Mouse (Mus musculus) intestine, embryonic 14.5 days (tissue): ENCODE results near the gene Sgtb. TPM values are rescaled to one million over a fixed set of nuclear protein-coding genes. Genes with fewer than 3 reads are reported as not detected.

Experiments
- ATAC-seq: fragments of 200-750 bp; cut with Nextera tagmentation; replicated peaks from 2 replicates; pipeline ENCODE4 v1.8.0; 2017; ENCODE audit warnings: low read depth, moderate number of reproducible peaks, moderate TSS enrichment, moderate library complexity; ENCODE audit not compliant: low FRiP score, low TSS enrichment
- DNase-seq: peaks from one replicate; pipeline ENCODE4 v3.0.0-alpha.2; 2018; ENCODE audit warnings: low spot score
- H3K27ac ChIP-seq: fragments of 300-500 bp; sonication (generic); 2 replicates; pipeline ENCODE4 v1.5.1; 2014; ENCODE audit warnings: low read depth, mild to moderate bottlenecking, control low read depth
- H3K27me3 ChIP-seq: fragments of 300-500 bp; sonication (generic); replicated peaks from 2 replicates; pipeline ENCODE4 v1.6.1; 2014; ENCODE audit warnings: low read length, control low read depth; ENCODE audit not compliant: control insufficient read depth, insufficient read depth
- H3K36me3 ChIP-seq: fragments of 300-500 bp; sonication (generic); 2 replicates; pipeline ENCODE4 v1.6.1; 2014; ENCODE audit warnings: low read length, control low read depth; ENCODE audit not compliant: control insufficient read depth, insufficient read depth
- H3K4me1 ChIP-seq: fragments of 300-500 bp; sonication (generic); replicated peaks from 2 replicates; pipeline ENCODE4 v1.6.1; 2014; ENCODE audit warnings: low read length, control low read depth, mixed read lengths; ENCODE audit not compliant: control insufficient read depth, insufficient read depth
- H3K4me2 ChIP-seq: fragments of 300-500 bp; sonication (generic); 2 replicates; pipeline ENCODE4 v1.6.1; 2014; ENCODE audit warnings: low read length
- H3K4me3 ChIP-seq: fragments of 300-500 bp; sonication (generic); 2 replicates; pipeline ENCODE4 v1.5.1; 2014; ENCODE audit warnings: low read depth, low read length, control low read depth, mixed read lengths
- H3K9ac ChIP-seq: fragments of 300-500 bp; sonication (generic); 2 replicates; pipeline ENCODE4 v1.6.1; 2014; ENCODE audit warnings: mild to moderate bottlenecking, low read length
- H3K9me3 ChIP-seq: fragments of 300-500 bp; sonication (generic); 2 replicates; pipeline ENCODE4 v1.6.1; 2016; ENCODE audit warnings: low read length, control low read depth; ENCODE audit not compliant: control insufficient read depth
- WGBS: fragments of 180-500 bp; shearing (Covaris S2); extraction: QIAGEN DNeasy Blood & Tissue Kit; methylation state at CpG from one replicate; pipeline ENCODE4 v1.1.7; 2014; 5-methylcytosine and 5-hydroxymethylcytosine counted together
- polyA plus RNA-seq: library from polyadenylated mRNA; unstranded; fragments of >200 nt; fragmentation: Nextera tagmentation; extraction: Ambion mirVana; gene quantifications from 2 replicates; pipeline ENCODE4 v1.2.1, GENCODE M21; 2014

Sgtb gene
- polyA plus RNA-seq, 1 experiment from 2014 or later = 5.0 TPM

GRCm38 (mm10) chr13:104114827-104115226 is 5.3 kb downstream of the Sgtb start:
- H3K9ac ChIP-seq = no peak overlapping the region
- no peaks in the 10 kb centered on the region for H3K4me1 ChIP-seq
- no peak overlapping the region for H3K27ac ChIP-seq
- no peaks in the 10 kb centered on the region for H3K9me3 ChIP-seq
- DNase-seq = no peak
- no peaks in the 10 kb centered on the region for H3K27me3 ChIP-seq
- 90% methylated on average over 2 of the region's 2 CpGs for WGBS
- peaks cover 19% of the 10 kb centered on the region for H3K36me3 ChIP-seq
- H3K4me3 ChIP-seq = no peak overlapping the region
- no peak for ATAC-seq
- H3K4me2 ChIP-seq = no peak overlapping the region

- Histone ChIP-seq H3K9ac (no peak overlapping the region), H3K4me3 (no peak overlapping the region), H3K4me1 (0 out of 2 replicates have a peak, but pooled peaks cover 3% of the 10 kb centered on the region), H3K9me3 (no peaks in the 10 kb centered on the region), H3K36me3 (peaks cover 16% of the 10 kb centered on the region; the same call in 1 of the 2 replicates), H3K27me3 (no peaks in the 10 kb centered on the region), H3K27ac (no peak overlapping the region; the same call in 1 of the 2 replicates), H3K4me2 (peak overlapping the region; percentile 18; the same call in 1 of the 2 replicates)
- ATAC-seq = no peak
- no peak for DNase-seq
- 44% methylated on average over 17 of the region's 17 CpGs for WGBS
These were observed 12.7 kb downstream of the Sgtb start for GRCm38 (mm10) chr13:104122078-104122840.

GRCm38 (mm10) chr13:104123662-104124381 is 14.3 kb downstream of the Sgtb start:
- Histone ChIP-seq H3K4me1 (0 out of 2 replicates have a peak, but pooled peaks cover 3% of the 10 kb centered on the region), H3K9ac (no peak overlapping the region), H3K36me3 (peaks cover 9% of the 10 kb centered on the region; the same call in 1 of the 2 replicates), H3K27me3 (no peaks in the 10 kb centered on the region), H3K4me2 (no peak overlapping the region), H3K9me3 (no peaks in the 10 kb centered on the region), H3K27ac (no peak overlapping the region), H3K4me3 (no peak overlapping the region)
- no peak for DNase-seq
- WGBS = 88% methylated on average over 20 of the region's 20 CpGs
- ATAC-seq = no peak

- H3K27ac ChIP-seq = no peak overlapping the region
- no peaks in the 10 kb centered on the region for H3K27me3 ChIP-seq
- no peaks in the 10 kb centered on the region for H3K4me1 ChIP-seq
- 85% methylated on average over 2 of the region's 2 CpGs for WGBS
- H3K36me3 ChIP-seq = 0 out of 2 replicates have a peak, but pooled peaks cover 11% of the 10 kb centered on the region
- ATAC-seq (no peak), DNase-seq (no peak)
- no peak overlapping the region for H3K4me2 ChIP-seq
- H3K9ac ChIP-seq = no peak overlapping the region
- H3K9me3 ChIP-seq = no peaks in the 10 kb centered on the region
- no peak overlapping the region for H3K4me3 ChIP-seq
These were observed 23.0 kb downstream of the Sgtb start for GRCm38 (mm10) chr13:104132561-104132960.

- Histone ChIP-seq H3K9me3 (no peaks in the 10 kb centered on the region), H3K36me3 (0 out of 2 replicates have a peak, but pooled peaks cover 15% of the 10 kb centered on the region), H3K27me3 (no peaks in the 10 kb centered on the region), H3K4me3 (no peak overlapping the region), H3K27ac (no peak overlapping the region), H3K9ac (no peak overlapping the region), H3K4me1 (no peaks in the 10 kb centered on the region), H3K4me2 (no peak overlapping the region)
- 80% methylated on average over 4 of the region's 4 CpGs for WGBS
- DNase-seq (no peak), ATAC-seq (no peak)
These were observed 25.1 kb downstream of the Sgtb start for GRCm38 (mm10) chr13:104134510-104135085.

- H3K9me3 ChIP-seq = no peaks in the 10 kb centered on the region
- 0 out of 2 replicates have a peak, but pooled peaks cover 3% of the 10 kb centered on the region for H3K4me1 ChIP-seq
- H3K4me2 ChIP-seq = peak overlapping the region; percentile 18; the same call in 1 of the 2 replicates
- no peak overlapping the region for H3K27ac ChIP-seq
- DNase-seq = peak; percentile 87
- H3K4me3 ChIP-seq = no peak overlapping the region
- H3K9ac ChIP-seq = no peak overlapping the region
- WGBS = 35% methylated on average over 13 of the region's 13 CpGs
- H3K36me3 ChIP-seq = peaks cover 44% of the 10 kb centered on the region
- H3K27me3 ChIP-seq = no peaks in the 10 kb centered on the region
- peak; percentile 57; the same call in 1 of the 2 replicates for ATAC-seq
These were observed 30.0 kb downstream of the Sgtb start for GRCm38 (mm10) chr13:104139369-104140209.

GRCm38 (mm10) chr13:104144871-104145270 is 35.3 kb downstream of the Sgtb start:
- no peak overlapping the region for H3K27ac ChIP-seq
- ATAC-seq (no peak), DNase-seq (no peak)
- H3K36me3 ChIP-seq = peaks cover 87% of the 10 kb centered on the region
- 0 out of 2 replicates have a peak, but pooled peaks cover under 1% of the 10 kb centered on the region for H3K4me1 ChIP-seq
- H3K9ac ChIP-seq = no peak overlapping the region
- no peaks in the 10 kb centered on the region for H3K9me3 ChIP-seq
- H3K4me2 ChIP-seq = no peak overlapping the region
- H3K27me3 ChIP-seq = no peaks in the 10 kb centered on the region
- H3K4me3 ChIP-seq = no peak overlapping the region
- WGBS = 81% methylated on average over 9 of the region's 9 CpGs

- no peak for ATAC-seq
- Histone ChIP-seq H3K4me2 (no peak overlapping the region), H3K9ac (no peak overlapping the region), H3K36me3 (peaks cover 82% of the 10 kb centered on the region), H3K4me1 (no peaks in the 10 kb centered on the region), H3K27me3 (no peaks in the 10 kb centered on the region), H3K4me3 (no peak overlapping the region), H3K27ac (no peak overlapping the region), H3K9me3 (no peaks in the 10 kb centered on the region)
- whole genome bisulfite sequencing = 90% methylated on average over 3 of the region's 3 CpGs
- DNase-seq = no peak
These were observed 36.1 kb downstream of the Sgtb start for GRCm38 (mm10) chr13:104145646-104146045.
